In the genomic region with DNA sequence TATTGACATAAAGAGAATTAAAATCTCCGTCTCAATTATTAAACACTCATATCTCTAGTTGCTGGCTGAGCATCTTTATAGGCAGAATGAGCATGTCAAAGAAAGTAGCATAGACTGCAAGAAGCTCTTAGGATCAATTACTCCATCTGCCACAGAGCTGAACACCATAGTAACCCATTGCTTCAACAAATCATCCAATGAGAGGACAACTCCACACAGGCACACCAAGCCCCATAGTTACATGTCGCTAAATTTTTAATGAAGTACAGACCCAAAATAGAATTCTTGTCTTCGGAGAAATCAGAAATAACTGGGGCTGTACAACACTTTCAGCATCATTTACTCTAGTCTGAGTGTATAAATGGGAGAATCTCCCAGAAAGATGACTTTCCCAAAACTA, we compare ENCODE assay signal across 20 mouse cellular contexts.
DNase-seq lines count a peak whose midpoint lies in the region; ATAC-seq and TF ChIP-seq lines count a peak whose summit lies in the region.
"Had no signal": no experiment of that assay in that cellular context is flagged by ENCODE, and none has a peak within 500 bp of the region (broad histone marks: within the 10 kb centered on the region; RNA-seq: fewer than 3 reads in every experiment).

No protein-coding gene starts in this region.

- no peak overlapping the region for H3K9ac ChIP-seq in forebrain, postnatal 0 days
- H3K9ac ChIP-seq in forebrain, embryonic 12.5 days, result no peak overlapping the region
- no peak overlapping the region for H3K9ac ChIP-seq in hindbrain, embryonic 16.5 days (ENCODE audit: low read depth, low read length)
- H3K9ac ChIP-seq in hindbrain, postnatal 0 days (replicated peaks; ENCODE audit: low read length), result no peak overlapping the region
- no peak overlapping the region for H3K9ac ChIP-seq in midbrain, postnatal 0 days (replicated peaks; ENCODE audit: low read length, poor library complexity, severe bottlenecking)
- no peak overlapping the region for H3K9ac ChIP-seq in midbrain, embryonic 14.5 days (replicated peaks; ENCODE audit: low read length)
- H3K9ac ChIP-seq: embryonic facial prominence, embryonic 12.5 days; forebrain, embryonic 13.5 days; forebrain, embryonic 15.5 days had no signal

- H3K4me3 ChIP-seq in forebrain, postnatal 0 days (ENCODE audit: low read depth, low read length), result no peak overlapping the region
- no peak overlapping the region for H3K4me3 ChIP-seq in forebrain, embryonic 12.5 days (replicated peaks)
- no peak overlapping the region for H3K4me3 ChIP-seq in hindbrain, embryonic 16.5 days (ENCODE audit: low read length)
- H3K4me3 ChIP-seq in hindbrain, postnatal 0 days (ENCODE audit: low read length), result no peak overlapping the region
- no peak overlapping the region for H3K4me3 ChIP-seq in midbrain, postnatal 0 days (ENCODE audit: low read depth, low read length)
- H3K4me3 ChIP-seq in midbrain, embryonic 14.5 days (replicated peaks; ENCODE audit: low read depth, low read length), result no peak overlapping the region
- H3K4me3 ChIP-seq: embryonic facial prominence, embryonic 10.5 days; embryonic facial prominence, embryonic 12.5 days; forebrain, embryonic 13.5 days; forebrain, embryonic 15.5 days had no signal

- peak; percentile 82 for ATAC-seq in forebrain, postnatal 0 days
- ATAC-seq in forebrain, embryonic 12.5 days (ENCODE audit: low FRiP score), result no peak
- peak; percentile 24; the same call in 1 of the 2 replicates for ATAC-seq in hindbrain, embryonic 16.5 days
- ATAC-seq in hindbrain, postnatal 0 days, result no peak
- peak; percentile 52; the same call in 1 of the 2 replicates for ATAC-seq in midbrain, postnatal 0 days (ENCODE audit: low FRiP score)
- no peak for ATAC-seq in midbrain, embryonic 14.5 days (ENCODE audit: low FRiP score, low TSS enrichment)
- ATAC-seq: forebrain, embryonic 13.5 days; forebrain, embryonic 15.5 days had no signal

- H3K27me3 ChIP-seq in forebrain, postnatal 0 days (ENCODE audit: insufficient read depth, low read length), result no peaks in the 10 kb centered on the region
- H3K27me3 ChIP-seq in forebrain, embryonic 12.5 days, result no peaks in the 10 kb centered on the region
- H3K27me3 ChIP-seq in hindbrain, embryonic 16.5 days (replicated peaks; ENCODE audit: control insufficient read depth, insufficient read depth, low read length), result no peaks in the 10 kb centered on the region
- no peaks in the 10 kb centered on the region for H3K27me3 ChIP-seq in hindbrain, postnatal 0 days (ENCODE audit: insufficient read depth, low read length)
- H3K27me3 ChIP-seq in midbrain, postnatal 0 days (ENCODE audit: insufficient read depth, low read length), result no peaks in the 10 kb centered on the region
- no peaks in the 10 kb centered on the region for H3K27me3 ChIP-seq in midbrain, embryonic 14.5 days (ENCODE audit: control insufficient read depth, insufficient read depth, low read length)
- H3K27me3 ChIP-seq: embryonic facial prominence, embryonic 12.5 days; forebrain, embryonic 13.5 days; forebrain, embryonic 15.5 days had no signal

- DNase-seq in forebrain, postnatal 0 days, result peak; percentile 32
- no peak for DNase-seq in hindbrain, postnatal 0 days (ENCODE audit: low spot score)
- no peak for DNase-seq in midbrain, postnatal 0 days (ENCODE audit: low spot score)
- no peak for DNase-seq in midbrain, embryonic 14.5 days
- peak; percentile 48 for DNase-seq in brain, adult 2 months (ENCODE audit: low read depth, low spot score)
- DNase-seq in right cerebral cortex, postnatal 36 days (ENCODE audit: low spot score in 2 of 2), result no peak
- DNase-seq: adrenal gland, adult 2 months; adrenal gland, postnatal 10 days; adrenal gland, postnatal 25 days; cerebellum, adult 11-12 months; cerebellum, adult 2 months; cerebellum, adult 9-10 months; cerebellum, postnatal 10 days; cerebellum, postnatal 25 days had no signal

- H3K4me1 ChIP-seq in forebrain, postnatal 0 days (ENCODE audit: insufficient read depth), result no peaks in the 10 kb centered on the region
- H3K4me1 ChIP-seq in forebrain, embryonic 12.5 days, result no peaks in the 10 kb centered on the region
- H3K4me1 ChIP-seq in hindbrain, embryonic 16.5 days (ENCODE audit: control insufficient read depth, insufficient read depth, low read depth, low read length), result no peaks in the 10 kb centered on the region
- no peaks in the 10 kb centered on the region for H3K4me1 ChIP-seq in hindbrain, postnatal 0 days (ENCODE audit: insufficient read depth, low read length)
- H3K4me1 ChIP-seq in midbrain, postnatal 0 days (ENCODE audit: insufficient read depth, low read length), result 0 out of 2 replicates have a peak, but pooled peaks cover 3% of the 10 kb centered on the region
- no peaks in the 10 kb centered on the region for H3K4me1 ChIP-seq in midbrain, embryonic 14.5 days (ENCODE audit: control insufficient read depth, insufficient read depth, low read length)
- H3K4me1 ChIP-seq: embryonic facial prominence, embryonic 10.5 days; embryonic facial prominence, embryonic 12.5 days; forebrain, embryonic 13.5 days; forebrain, embryonic 15.5 days had no signal

- no peak overlapping the region for H3K4me2 ChIP-seq in forebrain, postnatal 0 days (ENCODE audit: low read depth)
- H3K4me2 ChIP-seq in forebrain, embryonic 12.5 days, result no peak overlapping the region
- no peak overlapping the region for H3K4me2 ChIP-seq in hindbrain, embryonic 16.5 days (ENCODE audit: low read length)
- no peak overlapping the region for H3K4me2 ChIP-seq in hindbrain, postnatal 0 days (ENCODE audit: low read depth, low read length)
- no peak overlapping the region for H3K4me2 ChIP-seq in midbrain, postnatal 0 days (ENCODE audit: low read depth, low read length, poor library complexity, severe bottlenecking)
- no peak overlapping the region for H3K4me2 ChIP-seq in midbrain, embryonic 14.5 days (ENCODE audit: low read length)
- H3K4me2 ChIP-seq: embryonic facial prominence, embryonic 12.5 days; forebrain, embryonic 13.5 days; forebrain, embryonic 15.5 days had no signal

- no peak for TF ChIP-seq CTCF in forebrain, postnatal 0 days (IDR thresholded peaks at IDR 0.05; ENCODE audit: low read depth)
- no peak for TF ChIP-seq CTCF in hindbrain, postnatal 0 days (IDR thresholded peaks at IDR 0.05; ENCODE audit: low read depth)
- TF ChIP-seq CTCF in midbrain, postnatal 0 days (IDR thresholded peaks at IDR 0.05), result no peak

- H3K36me3 ChIP-seq in forebrain, postnatal 0 days (ENCODE audit: insufficient read depth), result no peaks in the 10 kb centered on the region
- H3K36me3 ChIP-seq in forebrain, embryonic 12.5 days (replicated peaks), result 0 out of 2 replicates have a peak, but pooled peaks cover 7% of the 10 kb centered on the region
- H3K36me3 ChIP-seq in hindbrain, embryonic 16.5 days (ENCODE audit: control insufficient read depth, insufficient read depth, low read length), result peaks cover 5% of the 10 kb centered on the region; the same call in 1 of the 2 replicates
- H3K36me3 ChIP-seq in hindbrain, postnatal 0 days (ENCODE audit: insufficient read depth, low read length), result no peaks in the 10 kb centered on the region
- H3K36me3 ChIP-seq in midbrain, postnatal 0 days (ENCODE audit: insufficient read depth, low read length), result no peaks in the 10 kb centered on the region
- no peaks in the 10 kb centered on the region for H3K36me3 ChIP-seq in midbrain, embryonic 14.5 days (ENCODE audit: control insufficient read depth, insufficient read depth, low read length)

- H3K9me3 ChIP-seq in forebrain, postnatal 0 days (ENCODE audit: low read length), result no peaks in the 10 kb centered on the region
- H3K9me3 ChIP-seq in forebrain, embryonic 12.5 days, result peaks cover 9% of the 10 kb centered on the region; the same call in 1 of the 2 replicates
- H3K9me3 ChIP-seq in hindbrain, embryonic 16.5 days (ENCODE audit: control insufficient read depth, low read length), result peaks cover 5% of the 10 kb centered on the region; the same call in 1 of the 2 replicates
- H3K9me3 ChIP-seq in hindbrain, postnatal 0 days (ENCODE audit: low read length), result 0 out of 2 replicates have a peak, but pooled peaks cover 4% of the 10 kb centered on the region
- no peaks in the 10 kb centered on the region for H3K9me3 ChIP-seq in midbrain, postnatal 0 days (ENCODE audit: low read length)
- peaks cover 6% of the 10 kb centered on the region for H3K9me3 ChIP-seq in midbrain, embryonic 14.5 days (ENCODE audit: control insufficient read depth, low read length)

- H3K27ac ChIP-seq in forebrain, postnatal 0 days (ENCODE audit: low read depth, low read length), result no peak overlapping the region
- no peak overlapping the region for H3K27ac ChIP-seq in forebrain, embryonic 12.5 days
- H3K27ac ChIP-seq in hindbrain, embryonic 16.5 days (ENCODE audit: low read depth, low read length), result no peak overlapping the region
- H3K27ac ChIP-seq in hindbrain, postnatal 0 days, result no peak overlapping the region
- no peak overlapping the region for H3K27ac ChIP-seq in midbrain, postnatal 0 days (ENCODE audit: low read depth, low read length)
- no peak overlapping the region for H3K27ac ChIP-seq in midbrain, embryonic 14.5 days (replicated peaks; ENCODE audit: low read depth, low read length)
- H3K27ac ChIP-seq: embryonic facial prominence, embryonic 10.5 days; embryonic facial prominence, embryonic 12.5 days; forebrain, embryonic 13.5 days; forebrain, embryonic 15.5 days had no signal

- WGBS in forebrain, postnatal 0 days, result 76% methylated on average over 3 of the region's 3 CpGs
- WGBS in forebrain, embryonic 12.5 days, result 93% methylated on average over 3 of the region's 3 CpGs
- 83% methylated on average over 3 of the region's 3 CpGs for WGBS in hindbrain, embryonic 16.5 days
- 85% methylated on average over 3 of the region's 3 CpGs for WGBS in hindbrain, postnatal 0 days
- WGBS in midbrain, postnatal 0 days, result 84% methylated on average over 3 of the region's 3 CpGs
- WGBS in midbrain, embryonic 14.5 days, result 96% methylated on average over 3 of the region's 3 CpGs

Comparison
In these comparisons a context has a peak if more than half of its experiments do, and no peak if none do; other contexts are left out.
1. ATAC-seq: peak in forebrain, postnatal 0 days (single experiment), hindbrain, embryonic 16.5 days (single experiment) and midbrain, postnatal 0 days (single experiment); none in forebrain, embryonic 12.5 days (single experiment), hindbrain, postnatal 0 days (single experiment) and midbrain, embryonic 14.5 days (single experiment).
2. DNase-seq: peak in forebrain, postnatal 0 days (single experiment) and brain, adult 2 months (single experiment); none in hindbrain, postnatal 0 days (single experiment), midbrain, postnatal 0 days (single experiment), midbrain, embryonic 14.5 days (single experiment) and right cerebral cortex, postnatal 36 days (0 of 2).